Comparison of ENCODE assay signal across 27 mouse cellular contexts in the genomic region with DNA sequence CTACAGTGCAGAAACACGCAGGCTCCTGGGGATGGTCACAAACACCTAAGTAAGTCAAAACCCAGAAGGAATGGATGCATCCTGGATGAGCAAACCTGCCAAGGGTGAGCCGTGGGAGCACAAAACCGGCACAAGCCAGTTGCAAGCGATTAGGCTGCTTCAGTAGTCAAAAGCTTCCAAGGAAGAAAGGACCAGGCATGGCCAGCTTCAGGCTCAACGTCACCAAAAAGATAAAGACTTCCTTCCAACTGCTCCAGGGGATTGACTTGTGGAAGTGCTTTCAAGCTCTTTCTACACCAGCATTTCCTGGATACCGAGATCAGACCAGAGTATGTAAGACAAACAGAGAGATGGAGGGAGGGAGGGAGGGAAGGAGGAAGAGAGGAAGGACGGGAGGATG.
DNase-seq lines count a peak whose midpoint lies in the region; ATAC-seq and TF ChIP-seq lines count a peak whose summit lies in the region.
"Had no signal": no experiment of that assay in that cellular context is flagged by ENCODE, and none has a peak within 500 bp of the region (broad histone marks: within the 10 kb centered on the region; RNA-seq: fewer than 3 reads in every experiment).

No protein-coding gene starts in this region.

- no peaks in the 10 kb centered on the region for H3K79me2 ChIP-seq in heart, adult 2 months (replicated peaks; ENCODE audit: control insufficient read depth, insufficient read depth, low read length)

- DNase-seq in heart, embryonic 10.5 days (ENCODE audit: low spot score): no peak
- DNase-seq in heart, adult 2 months: no peak
- DNase-seq in heart, postnatal 36 days: no peak
- DNase-seq in heart, postnatal 0 days (ENCODE audit: low spot score): peak; percentile 55
- DNase-seq in heart, adult 11 months: no peak
- DNase-seq in ZHBTc4 (ENCODE audit: low read depth, low spot score): peak; percentile 39
- DNase-seq: adrenal gland, adult 2 months; adrenal gland, postnatal 10 days; adrenal gland, postnatal 25 days; B cell, adult 2 months; cerebellum, adult 11 months; cerebellum, adult 18-20 months; cerebellum, adult 8-10 months; cerebellum, adult 9-11 months; cerebellum, postnatal 14 days; cerebellum, postnatal 36 days; embryo, embryonic 11 days had no signal

- no peak overlapping the region for H3K4me3 ChIP-seq in heart, embryonic 10.5 days
- H3K4me3 ChIP-seq in heart, adult 2 months: no peak overlapping the region
- H3K4me3 ChIP-seq in heart, embryonic 12.5 days: no peak overlapping the region
- no peak overlapping the region for H3K4me3 ChIP-seq in heart, postnatal 0 days (ENCODE audit: low read depth, low read length)
- H3K4me3 ChIP-seq: embryonic facial prominence, embryonic 13.5 days; embryonic facial prominence, embryonic 15.5 days; erythroblast, embryonic 14.5 days; forebrain, embryonic 10.5 days; forebrain, embryonic 12.5 days had no signal

- no peak for TF ChIP-seq POLR2A in heart, adult 2 months (IDR thresholded peaks at IDR 0.05; ENCODE audit: insufficient read depth, low read depth, low read length)

- no peaks in the 10 kb centered on the region for H3K36me3 ChIP-seq in heart, embryonic 10.5 days
- H3K36me3 ChIP-seq in heart, adult 2 months (ENCODE audit: control insufficient read depth, insufficient read depth, low read length): no peaks in the 10 kb centered on the region
- no peaks in the 10 kb centered on the region for H3K36me3 ChIP-seq in heart, embryonic 12.5 days
- H3K36me3 ChIP-seq in heart, postnatal 0 days (replicated peaks; ENCODE audit: control insufficient read depth, insufficient read depth, low read length): no peaks in the 10 kb centered on the region
- H3K36me3 ChIP-seq: embryonic facial prominence, embryonic 13.5 days; embryonic facial prominence, embryonic 15.5 days; forebrain, embryonic 10.5 days; forebrain, embryonic 12.5 days; G1E had no signal

- no peak for TF ChIP-seq CTCF in heart, adult 2 months (IDR thresholded peaks at IDR 0.05)
- TF ChIP-seq CTCF in heart, postnatal 0 days (IDR thresholded peaks at IDR 0.05; ENCODE audit: low read depth): no peak

- no peak overlapping the region for H3K4me2 ChIP-seq in heart, embryonic 12.5 days
- no peak overlapping the region for H3K4me2 ChIP-seq in heart, postnatal 0 days (ENCODE audit: low read depth, low read length)
- H3K4me2 ChIP-seq: embryonic facial prominence, embryonic 13.5 days; embryonic facial prominence, embryonic 15.5 days; forebrain, embryonic 12.5 days had no signal

- 25% methylated on average over 7 of the region's 7 CpGs for WGBS in heart, embryonic 10.5 days
- WGBS in heart, adult 2 months: 15% methylated on average over 7 of the region's 7 CpGs
- WGBS in heart, embryonic 12.5 days: 21% methylated on average over 7 of the region's 7 CpGs
- WGBS in heart, postnatal 0 days: 24% methylated on average over 7 of the region's 7 CpGs

- H3K9ac ChIP-seq in heart, adult 2 months (ENCODE audit: low read depth, low read length): no peak overlapping the region
- no peak overlapping the region for H3K9ac ChIP-seq in heart, embryonic 12.5 days
- H3K9ac ChIP-seq in heart, postnatal 0 days (replicated peaks; ENCODE audit: low read depth, low read length): no peak overlapping the region
- H3K9ac ChIP-seq: embryonic facial prominence, embryonic 13.5 days; embryonic facial prominence, embryonic 15.5 days; forebrain, embryonic 12.5 days had no signal

- no peaks in the 10 kb centered on the region for H3K9me3 ChIP-seq in heart, embryonic 10.5 days
- no peaks in the 10 kb centered on the region for H3K9me3 ChIP-seq in heart, embryonic 12.5 days (replicated peaks)
- no peaks in the 10 kb centered on the region for H3K9me3 ChIP-seq in heart, postnatal 0 days (replicated peaks; ENCODE audit: control insufficient read depth, low read length)
- H3K9me3 ChIP-seq: embryonic facial prominence, embryonic 13.5 days; embryonic facial prominence, embryonic 15.5 days; forebrain, embryonic 10.5 days; forebrain, embryonic 12.5 days had no signal

- no peak for TF ChIP-seq EP300 in heart, adult 2 months (IDR thresholded peaks at IDR 0.05; ENCODE audit: insufficient read depth, low read depth, low read length)
- TF ChIP-seq EP300 in heart, postnatal 0 days (IDR thresholded peaks at IDR 0.05; ENCODE audit: low read depth): no peak

- intact Hi-C loops in heart, adult 2 months (cut with DNase I): no loop called here
- intact Hi-C loops in heart, postnatal 36 days (cut with DNase I): no loop called here

- peaks cover 41% of the 10 kb centered on the region for H3K4me1 ChIP-seq in heart, embryonic 10.5 days
- 0 out of 2 replicates have a peak, but pooled peaks cover 3% of the 10 kb centered on the region for H3K4me1 ChIP-seq in heart, adult 2 months (ENCODE audit: control insufficient read depth, insufficient read depth, low read length)
- H3K4me1 ChIP-seq in heart, embryonic 12.5 days (replicated peaks): peaks cover 20% of the 10 kb centered on the region
- peaks cover 8% of the 10 kb centered on the region; the same call in 1 of the 2 replicates for H3K4me1 ChIP-seq in heart, postnatal 0 days (ENCODE audit: control insufficient read depth, insufficient read depth)

- no peak for ATAC-seq in heart, embryonic 12.5 days (ENCODE audit: insufficient number of reproducible peaks, low FRiP score)
- no peak for ATAC-seq in heart, postnatal 0 days (ENCODE audit: insufficient read depth, low read depth)
- ATAC-seq: CD4-positive, CD25-positive, alpha-beta regulatory T cell, adult 4 months; forebrain, embryonic 14.5 days; Patski had no signal

- H3K27me3 ChIP-seq in heart, embryonic 10.5 days (ENCODE audit: insufficient read depth, poor library complexity, severe bottlenecking): peaks cover 25% of the 10 kb centered on the region
- no peaks in the 10 kb centered on the region for H3K27me3 ChIP-seq in heart, adult 2 months (ENCODE audit: control insufficient read depth, insufficient read depth, low read length)
- H3K27me3 ChIP-seq in heart, embryonic 12.5 days (replicated peaks): peaks cover 15% of the 10 kb centered on the region; the same call in 1 of the 2 replicates
- H3K27me3 ChIP-seq in heart, postnatal 0 days (ENCODE audit: control insufficient read depth, insufficient read depth, low read length): peaks cover 3% of the 10 kb centered on the region; the same call in 1 of the 2 replicates
- H3K27me3 ChIP-seq: Patski had no signal

- H3K27ac ChIP-seq in heart, embryonic 10.5 days: peak overlapping the region; percentile 69
- H3K27ac ChIP-seq in heart, adult 2 months: no peak overlapping the region
- peak overlapping the region; percentile 46 for H3K27ac ChIP-seq in heart, embryonic 12.5 days (ENCODE audit: poor library complexity, severe bottlenecking)
- H3K27ac ChIP-seq in heart, postnatal 0 days (ENCODE audit: low read depth): no peak overlapping the region
- H3K27ac ChIP-seq: embryonic facial prominence, embryonic 13.5 days; embryonic facial prominence, embryonic 15.5 days; forebrain, embryonic 10.5 days; forebrain, embryonic 12.5 days had no signal

Comparison
In these comparisons a context has a peak if more than half of its experiments do, and no peak if none do; other contexts are left out.
1. DNase-seq: peak in heart, postnatal 0 days (single experiment) and ZHBTc4 (single experiment); none in heart, embryonic 10.5 days (single experiment), heart, adult 2 months (0 of 2), heart, postnatal 36 days (0 of 2) and heart, adult 11 months (single experiment).
2. H3K27ac ChIP-seq: peak in heart, embryonic 10.5 days (single experiment) and heart, embryonic 12.5 days (single experiment); none in heart, adult 2 months (single experiment) and heart, postnatal 0 days (single experiment).